Mouse (Mus musculus) C2C12 (cell line): ENCODE measurements around the gene Adgrd1. TPM values are rescaled to one million over a fixed set of nuclear protein-coding genes. Genes with fewer than 3 reads are reported as not detected.

Experiments
- H3K27me3 ChIP-seq: one replicate; pipeline ENCODE4 v1.6.1; 2011; ENCODE audit not compliant: control insufficient read depth, insufficient read depth, insufficient read length
- H3K36me3 ChIP-seq: one replicate; pipeline ENCODE4 v1.6.1; 2011; ENCODE audit not compliant: control insufficient read depth, insufficient read depth
- H3K4me3 ChIP-seq: one replicate; pipeline ENCODE4 v1.5.1; 2011; ENCODE audit warnings: mild to moderate bottlenecking, control low read depth; ENCODE audit not compliant: poor library complexity, insufficient read depth, severe bottlenecking
- H3K79me2 ChIP-seq: one replicate; pipeline ENCODE4 v1.6.1; 2011; ENCODE audit not compliant: control insufficient read depth, insufficient read depth
- H3K79me3 ChIP-seq: one replicate; pipeline ENCODE4 v1.6.1; 2011; ENCODE audit warnings: low read depth, control low read depth
- H3ac ChIP-seq: one replicate; pipeline ENCODE3; 2011; ENCODE audit warnings: low read depth; ENCODE audit not compliant: control insufficient read depth, insufficient read length
- CEBPB ChIP-seq: IDR thresholded peaks from one replicate; pipeline ENCODE4 v1.6.1; 2011; ENCODE audit warnings: low read depth, mild to moderate bottlenecking, control low read depth, moderate library complexity
- CTCF ChIP-seq: IDR thresholded peaks from one replicate; pipeline ENCODE4 v1.5.1; 2011; ENCODE audit not compliant: control insufficient read depth, insufficient read depth, insufficient read length
- FOSL1 ChIP-seq: IDR thresholded peaks from one replicate; pipeline ENCODE4 v1.8.0; 2011; ENCODE audit warnings: mild to moderate bottlenecking, low read length; ENCODE audit not compliant: poor library complexity, insufficient read depth, severe bottlenecking
- MAX ChIP-seq: IDR thresholded peaks from one replicate; pipeline ENCODE4 v1.6.1; 2011; ENCODE audit warnings: mild to moderate bottlenecking, control low read depth
- MYOD1 ChIP-seq: IDR thresholded peaks from one replicate; pipeline ENCODE4 v1.6.1; 2011; ENCODE audit warnings: low read depth; ENCODE audit not compliant: control insufficient read depth, insufficient read length
- MYOG ChIP-seq: IDR thresholded peaks from one replicate; pipeline ENCODE4 v1.6.1; 2011; ENCODE audit not compliant: control insufficient read depth, insufficient read length; ENCODE audit errors: extremely low read depth
- USF1 ChIP-seq: IDR thresholded peaks from one replicate; pipeline ENCODE4 v1.6.1; 2011; ENCODE audit warnings: low read depth, mild to moderate bottlenecking, control low read depth, moderate library complexity
- polyA plus RNA-seq: library from polyadenylated mRNA; unstranded; fragments of >200 nt; fragmentation: generic; extraction: Trizol; gene quantifications from one replicate; pipeline ENCODE4 v1.2.1, GENCODE M21; 2012; ENCODE audit warnings: missing spikeins

Adgrd1 gene
- polyA plus RNA-seq, 1 experiment = 0.04 TPM

DNA sequence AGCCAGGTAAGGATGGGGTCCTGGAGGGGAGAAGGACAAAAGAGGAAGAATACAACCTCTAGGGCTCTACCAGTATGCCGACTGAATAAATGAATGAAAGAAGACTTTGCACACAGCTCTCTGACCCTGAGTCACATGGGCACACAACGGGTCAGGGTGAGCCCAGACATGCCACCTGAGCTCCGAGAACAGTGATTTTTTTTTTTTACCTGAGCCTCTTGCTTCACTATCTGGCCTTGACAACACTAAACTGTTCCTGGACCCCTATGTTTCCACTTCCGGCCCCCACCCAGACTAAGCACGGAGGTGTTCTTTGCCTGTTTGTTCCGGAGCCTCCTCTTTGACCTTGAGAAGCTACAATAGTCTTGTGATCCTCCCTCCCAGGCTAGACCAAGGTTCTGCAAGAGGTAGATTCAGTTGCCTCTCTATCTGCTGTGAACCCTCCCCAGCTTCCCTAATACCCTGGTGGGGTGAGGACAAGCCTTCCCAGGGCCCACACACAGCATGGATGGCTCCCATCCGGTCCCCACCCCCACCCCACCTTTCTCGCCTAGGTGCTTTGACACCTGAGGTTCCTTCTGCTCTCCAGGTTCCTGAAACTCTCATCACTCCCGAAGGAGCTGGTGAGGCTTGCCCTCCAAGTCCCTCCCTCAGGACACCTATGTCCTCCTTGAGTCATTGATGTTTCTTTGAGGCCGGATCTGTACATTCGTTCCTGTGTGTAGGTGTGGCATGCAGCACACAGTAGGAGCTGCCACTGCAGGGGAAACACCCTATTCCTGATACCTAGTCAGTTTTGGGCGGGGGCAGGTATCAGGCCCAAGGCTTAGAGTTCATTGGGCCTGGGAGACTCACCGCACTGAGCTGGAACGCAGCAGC, 58.7 kb downstream of the Adgrd1 start:
- Histone ChIP-seq H3K36me3 (no peaks in the 10 kb centered on the region), H3ac (no peak overlapping the region), H3K79me3 (no peaks in the 10 kb centered on the region), H3K27me3 (peaks cover 45% of the 10 kb centered on the region), H3K79me2 (no peaks in the 10 kb centered on the region), H3K4me3 (no peak overlapping the region)
- TF ChIP-seq MAX = no peak
- TF ChIP-seq CTCF = no peak
- no peak for TF ChIP-seq USF1
- no peak for TF ChIP-seq CEBPB
- no peak for TF ChIP-seq MYOG
- no peak for TF ChIP-seq MYOD1
- no peak for TF ChIP-seq FOSL1

DNA sequence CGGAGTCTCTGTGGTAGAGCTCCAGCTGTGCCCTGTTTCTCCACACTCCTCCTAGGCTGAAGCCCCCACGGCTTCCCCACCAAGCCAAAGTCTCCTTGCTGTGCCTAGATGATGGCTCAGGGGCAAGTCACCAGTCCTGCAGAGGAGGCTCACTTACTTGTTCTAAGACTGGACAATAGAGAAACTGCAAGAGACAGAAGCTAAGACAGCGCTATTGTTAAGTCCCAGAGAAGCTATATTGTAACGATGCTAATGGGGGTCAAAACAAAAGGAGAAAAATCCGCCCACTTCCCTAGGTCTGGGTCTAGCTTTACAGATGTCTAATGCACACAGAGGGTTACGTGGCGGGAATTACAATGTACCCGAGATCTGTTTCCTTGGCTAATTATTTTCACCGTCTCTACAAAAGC, 59.4 kb downstream of the Adgrd1 start:
- H3K79me2 ChIP-seq = no peaks in the 10 kb centered on the region
- no peaks in the 10 kb centered on the region for H3K36me3 ChIP-seq
- H3K4me3 ChIP-seq = no peak overlapping the region
- peaks cover 45% of the 10 kb centered on the region for H3K27me3 ChIP-seq
- no peaks in the 10 kb centered on the region for H3K79me3 ChIP-seq
- H3ac ChIP-seq = no peak overlapping the region
- no peak for TF ChIP-seq USF1
- TF ChIP-seq MYOD1 = no peak
- TF ChIP-seq CEBPB = no peak
- no peak for TF ChIP-seq MAX
- no peak for TF ChIP-seq CTCF

- TF ChIP-seq FOSL1 (no peak), CTCF (no peak), MYOD1 (no peak), USF1 (no peak), MAX (no peak)
- peaks cover 18% of the 10 kb centered on the region for H3K27me3 ChIP-seq
Measured at GRCm38 (mm10) chr5:129161372-129162051, 65.0 kb downstream of the Adgrd1 start.

DNA sequence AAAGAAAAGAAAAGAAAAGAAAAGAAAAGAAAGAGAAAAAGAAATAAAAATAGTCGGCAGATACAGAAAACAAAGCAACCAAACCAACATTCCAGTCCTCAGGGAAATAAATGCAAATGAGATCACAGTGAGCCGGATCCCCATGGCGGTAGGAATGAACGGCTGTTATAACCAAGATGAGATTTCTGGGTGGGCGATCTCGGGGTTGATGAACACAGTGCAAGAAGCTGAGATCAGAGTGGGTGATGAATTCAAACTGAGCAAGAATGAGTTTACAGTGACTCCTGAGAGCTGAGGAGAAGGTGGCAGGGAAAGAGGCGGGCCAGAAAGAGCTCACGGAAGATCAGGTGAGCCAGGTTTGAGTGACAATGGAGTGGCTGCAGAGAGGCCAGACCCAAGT, 66.9 kb downstream of the Adgrd1 start:
- no peaks in the 10 kb centered on the region for H3K79me2 ChIP-seq
- TF ChIP-seq MAX (no peak), MYOD1 (no peak), FOSL1 (no peak), MYOG (no peak), USF1 (no peak), CEBPB (no peak), CTCF (no peak)

More at GRCm38 (mm10) chr5:129161372-129162051, 65.0 kb downstream of the Adgrd1 start:
- no peak overlapping the region for H3K4me3 ChIP-seq
- no peaks in the 10 kb centered on the region for H3K79me2 ChIP-seq
- H3K36me3 ChIP-seq = no peaks in the 10 kb centered on the region
- H3K79me3 ChIP-seq = no peaks in the 10 kb centered on the region
- no peak overlapping the region for H3ac ChIP-seq

DNA sequence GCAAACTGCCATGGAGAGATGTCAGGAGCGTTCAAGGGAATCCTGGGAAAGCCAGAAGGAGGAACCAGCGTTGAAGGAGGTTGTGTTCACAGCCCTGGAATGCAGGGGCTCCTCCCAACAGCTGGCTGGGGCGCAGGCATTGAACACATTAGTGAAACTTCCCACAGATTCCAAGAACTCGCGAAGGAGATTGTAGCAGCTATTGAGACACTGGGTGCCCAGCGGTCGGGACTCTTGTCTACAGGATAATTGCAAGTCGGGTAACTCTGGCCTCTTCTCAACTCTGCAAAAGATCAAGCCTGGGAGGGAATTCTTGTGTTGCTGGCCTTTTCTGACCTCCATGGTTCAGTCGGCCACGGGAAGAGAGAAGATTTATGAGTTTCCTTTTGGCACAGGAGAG, 67.5 kb downstream of the Adgrd1 start:
- Histone ChIP-seq H3K79me3 (no peaks in the 10 kb centered on the region), H3K4me3 (no peak overlapping the region), H3K79me2 (no peaks in the 10 kb centered on the region), H3K36me3 (no peaks in the 10 kb centered on the region), H3K27me3 (peaks cover 20% of the 10 kb centered on the region), H3ac (no peak overlapping the region)
- no peak for TF ChIP-seq CTCF
- no peak for TF ChIP-seq MYOG
- no peak for TF ChIP-seq CEBPB
- TF ChIP-seq MAX = no peak
- TF ChIP-seq FOSL1 = no peak
- no peak for TF ChIP-seq MYOD1
- no peak for TF ChIP-seq USF1

More for the DNA sequence above, 66.9 kb downstream of the Adgrd1 start:
- H3K36me3 ChIP-seq = no peaks in the 10 kb centered on the region
- H3K27me3 ChIP-seq = peaks cover 19% of the 10 kb centered on the region
- no peak overlapping the region for H3K4me3 ChIP-seq
- no peaks in the 10 kb centered on the region for H3K79me3 ChIP-seq
- H3ac ChIP-seq = no peak overlapping the region
